Mouse (Mus musculus): Measurements from ENCODE around the gene Rsph3b.

GRCm38 (mm10) chr17:6862040-6862780, 86.3 kb downstream of the Rsph3b start:
- no peak for TF ChIP-seq POLR2A (IDR thresholded peaks at IDR 0.05; ENCODE audit: borderline replicate concordance, insufficient read depth, low read length)
- TF ChIP-seq CTCF (IDR thresholded peaks at IDR 0.05; ENCODE audit: borderline replicate concordance, insufficient read depth, low read depth, low read length) = no peak

Data from cerebellum, adult 2 months (tissue).